Mouse (Mus musculus) NIH3T3 (cell line): ENCODE data around the gene Atp6v0e.
A peak's percentile ranks its signal among the peaks of the same experiment; 100 is the strongest.

ENCODE experiments used
- DNase-seq: peaks from one replicate; pipeline ENCODE4 v3.0.0-alpha.2; 2012; ENCODE audit warnings: low read depth

Atp6v0e gene

DNA sequence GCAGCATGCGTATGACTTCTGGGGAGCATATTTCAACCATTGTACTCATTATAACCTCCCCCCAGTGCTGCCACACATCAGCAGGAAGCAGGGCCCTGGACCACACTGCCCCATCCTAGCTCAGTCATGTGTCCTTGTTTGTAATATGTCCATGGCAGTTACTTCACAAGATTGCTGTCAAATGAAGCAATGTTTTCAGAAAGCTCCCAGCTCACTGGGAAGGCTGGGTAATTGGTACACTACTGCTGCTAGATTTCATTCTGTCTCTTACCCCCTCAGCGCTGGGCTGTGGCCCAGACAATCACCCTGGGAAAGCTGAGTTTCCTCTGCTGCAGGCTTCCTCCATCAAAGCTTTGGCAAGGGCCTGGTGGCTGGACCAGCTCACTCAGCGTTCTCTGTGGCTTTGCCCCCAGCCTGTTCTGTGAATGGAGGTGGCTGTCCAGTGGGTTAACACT, 22.7 kb upstream of the Atp6v0e start:
- DNase-seq = no peak

DNA sequence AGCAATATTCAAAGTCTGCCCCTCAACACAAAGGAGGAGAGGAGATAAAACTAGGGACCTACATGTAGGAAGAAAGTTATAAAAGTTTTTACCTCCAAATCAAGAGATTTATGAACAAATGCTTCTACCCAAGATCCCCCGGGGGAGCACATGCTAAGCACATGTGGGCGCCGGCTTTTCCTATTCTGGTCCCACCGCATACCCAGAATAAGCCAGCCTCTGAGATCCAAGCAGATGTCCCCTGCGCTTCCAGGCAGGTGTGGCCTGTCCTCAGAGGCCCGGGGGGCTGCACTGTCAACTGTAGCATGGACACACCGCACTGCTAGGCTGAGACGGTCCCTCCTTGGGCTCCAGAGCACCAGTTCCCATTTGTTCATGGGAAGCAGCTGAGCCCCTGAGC, 19.6 kb upstream of the Atp6v0e start:
- no peak for DNase-seq

DNA sequence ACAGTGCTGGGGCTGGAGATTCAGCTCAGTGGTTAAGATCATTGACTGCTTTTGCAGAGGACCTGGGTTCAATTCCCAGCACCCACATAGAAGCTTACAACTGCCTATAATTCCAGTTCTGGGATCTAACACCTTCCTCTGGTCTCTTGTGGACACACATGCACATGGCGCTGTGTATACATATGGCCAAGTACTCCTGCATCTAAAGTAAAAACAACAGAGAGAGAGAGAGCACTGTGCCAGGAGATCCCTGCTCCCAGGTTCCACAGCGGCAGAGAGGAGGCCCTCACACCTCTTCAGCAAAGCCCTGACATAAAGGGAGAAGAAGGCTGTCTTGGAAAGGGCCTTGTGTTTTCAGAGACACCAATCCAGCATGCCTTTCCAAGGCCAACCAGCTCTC, 19.0 kb upstream of the Atp6v0e start:
- no peak for DNase-seq

GRCm38 (mm10) chr17:26644509-26645410, 18.3 kb upstream of the Atp6v0e start:
- peak; percentile 14 for DNase-seq

- DNase-seq = no peak
These were observed 17.6 kb upstream of the Atp6v0e start for GRCm38 (mm10) chr17:26645411-26645854.

GRCm38 (mm10) chr17:26647283-26647682, 15.7 kb upstream of the Atp6v0e start:
- DNase-seq = no peak

GRCm38 (mm10) chr17:26649565-26649964, 13.5 kb upstream of the Atp6v0e start:
- peak; percentile 63 for DNase-seq

DNA sequence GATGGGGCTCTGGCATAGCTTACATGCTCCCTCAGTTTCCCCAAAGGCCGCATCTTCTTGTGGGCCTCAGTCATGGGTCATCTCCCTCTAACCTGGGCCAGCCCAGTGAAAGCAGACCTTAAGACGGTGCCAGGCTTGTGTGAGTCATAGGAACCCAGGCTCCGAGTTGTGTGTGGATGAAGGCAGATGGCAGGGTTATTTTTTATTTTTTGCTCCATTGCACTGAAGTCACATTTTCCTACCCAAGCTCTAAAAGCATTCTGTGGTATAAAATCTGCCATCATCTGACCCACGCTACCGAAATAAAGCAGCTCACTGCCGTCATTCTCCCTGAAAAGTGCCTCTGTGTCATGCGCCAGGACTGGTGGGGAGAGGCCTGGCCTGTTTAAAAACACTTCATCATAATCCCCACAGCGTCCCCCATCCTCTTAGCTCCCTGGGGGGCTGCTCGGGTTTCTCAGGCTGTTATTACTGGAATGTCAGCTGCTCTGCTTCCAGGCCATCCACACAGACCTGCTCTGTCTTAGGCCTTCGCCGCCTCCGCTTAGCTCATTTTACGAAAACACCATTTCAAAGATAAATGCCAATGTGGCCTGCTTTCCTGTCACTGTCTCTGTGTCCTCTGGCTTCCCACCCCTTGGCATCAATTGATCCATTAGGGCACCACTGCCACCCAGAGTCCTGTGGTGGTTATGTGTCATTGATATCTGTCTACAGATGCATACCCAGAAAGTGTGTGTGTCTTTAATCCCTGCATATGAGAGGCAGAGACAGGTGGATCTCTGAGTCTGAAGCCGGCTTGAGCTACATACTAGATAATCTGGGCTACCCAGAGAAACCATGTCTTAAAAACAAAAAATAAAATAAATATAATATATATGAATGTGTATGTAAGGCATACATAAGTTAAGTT, 12.3 kb upstream of the Atp6v0e start:
- peak; percentile 25 for DNase-seq

GRCm38 (mm10) chr17:26658854-26659572, 4.0 kb upstream of the Atp6v0e start:
- no peak for DNase-seq

DNA sequence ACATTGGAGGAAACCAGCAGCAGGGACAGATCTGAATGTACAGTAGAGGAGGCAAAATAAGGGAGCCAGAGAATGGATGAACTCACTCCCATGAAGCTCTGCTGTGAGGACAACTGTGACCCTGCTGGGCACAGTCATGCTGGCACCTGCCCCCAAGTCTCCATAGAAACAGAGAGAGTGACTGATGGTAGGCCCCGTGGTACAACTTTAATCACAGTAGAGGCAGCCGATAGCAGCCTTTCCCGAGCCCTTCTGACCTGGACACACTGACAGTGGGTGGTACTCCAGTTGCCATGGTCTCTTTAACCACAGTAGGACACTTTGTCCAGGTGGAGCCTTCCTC, 3.5 kb upstream of the Atp6v0e start:
- no peak for DNase-seq

DNA sequence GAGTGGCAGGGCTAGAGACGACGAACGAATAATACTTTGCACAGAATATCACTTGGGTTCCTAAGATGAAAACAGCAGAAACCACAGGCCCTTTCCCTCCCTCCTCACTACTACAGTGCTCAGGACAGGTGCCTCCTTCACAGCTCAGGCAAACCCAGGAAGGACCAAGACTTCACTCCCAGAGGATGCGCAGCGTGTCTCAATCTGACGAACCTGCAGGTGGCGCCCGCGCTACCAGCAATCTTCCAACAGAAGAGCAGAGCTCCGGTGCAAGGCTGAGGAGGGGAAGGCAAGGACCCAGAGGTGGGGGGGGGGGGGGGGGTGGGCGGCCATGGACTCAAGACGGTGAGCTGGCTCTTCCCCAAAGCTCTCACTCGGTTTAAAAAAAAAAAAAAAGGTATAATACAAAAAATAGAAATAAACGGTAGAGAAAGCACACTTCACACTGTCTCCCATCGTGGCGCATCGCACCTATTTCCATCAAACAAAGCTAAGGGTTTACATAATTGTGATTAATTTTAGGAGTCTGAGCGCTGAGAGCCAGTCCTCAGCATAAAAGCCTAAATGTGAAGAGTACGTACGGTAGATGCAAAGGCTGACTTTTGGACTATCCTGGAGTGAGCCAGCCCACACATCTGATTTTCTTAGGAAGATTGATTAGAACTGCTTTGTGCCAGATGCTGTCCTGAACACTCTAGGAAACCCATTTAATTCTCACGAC, 2.7 kb upstream of the Atp6v0e start:
- peak; percentile 88 for DNase-seq

- DNase-seq = no peak
These were observed 827 bp upstream of the Atp6v0e start for GRCm38 (mm10) chr17:26662204-26662603.

DNA sequence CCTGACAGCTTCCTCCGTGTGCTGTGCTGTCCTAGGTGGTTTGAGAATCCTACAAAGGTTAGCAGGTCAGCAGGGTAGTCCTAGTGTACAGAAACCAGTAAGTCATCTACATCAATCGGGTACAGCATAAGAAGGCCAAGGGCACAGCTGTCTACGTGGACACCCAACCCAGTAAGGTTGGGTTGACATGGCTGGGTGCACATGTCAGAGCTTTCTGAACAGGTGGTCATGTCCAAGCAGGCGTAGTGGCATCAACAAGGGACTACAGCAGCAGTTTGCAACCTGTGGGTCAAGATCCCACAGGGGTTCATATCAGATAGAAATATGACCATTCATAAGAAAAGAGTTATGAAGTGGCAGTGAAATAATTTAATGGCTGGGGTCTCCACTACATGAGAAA, 2.6 kb downstream of the Atp6v0e start:
- DNase-seq = no peak

GRCm38 (mm10) chr17:26671268-26671667, 8.2 kb downstream of the Atp6v0e start:
- no peak for DNase-seq

DNA sequence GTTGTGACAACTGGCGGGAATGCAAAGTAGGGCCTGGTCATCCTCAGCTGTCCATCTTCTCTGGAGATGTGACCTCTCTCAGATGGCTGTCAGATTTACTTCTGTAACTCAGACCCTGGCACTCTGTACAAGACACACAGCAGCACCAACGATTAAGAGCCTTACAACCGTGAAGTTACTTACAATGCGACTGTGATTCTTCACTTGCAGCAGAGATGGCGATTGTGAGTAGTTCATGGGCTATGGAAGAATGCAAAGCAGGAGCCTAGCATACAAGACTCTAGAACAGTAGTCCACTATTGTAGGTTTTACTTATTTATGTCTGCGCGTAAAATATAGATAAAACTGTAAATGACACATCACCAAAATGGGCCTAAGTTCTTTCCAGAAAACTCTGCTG, 12.8 kb downstream of the Atp6v0e start:
- DNase-seq = no peak

DNA sequence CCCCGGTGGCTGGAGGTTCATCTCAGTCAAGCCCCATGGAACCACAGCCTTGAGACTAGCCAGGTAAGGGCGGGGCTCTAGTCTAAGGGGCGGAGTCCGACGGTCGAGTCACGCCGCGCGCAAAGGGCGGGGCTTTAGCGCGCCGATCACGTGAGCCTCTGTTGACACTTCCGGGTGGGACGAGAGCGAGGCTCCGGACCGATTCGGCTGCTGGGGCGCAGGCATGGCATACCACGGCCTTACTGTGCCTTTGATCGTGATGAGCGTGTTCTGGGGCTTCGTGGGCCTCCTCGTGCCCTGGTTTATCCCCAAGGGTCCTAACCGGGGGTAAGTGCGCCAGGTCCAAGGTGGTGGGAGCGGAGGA, 13.2 kb downstream of the Atp6v0e start:
- peak; percentile 96 for DNase-seq

DNA sequence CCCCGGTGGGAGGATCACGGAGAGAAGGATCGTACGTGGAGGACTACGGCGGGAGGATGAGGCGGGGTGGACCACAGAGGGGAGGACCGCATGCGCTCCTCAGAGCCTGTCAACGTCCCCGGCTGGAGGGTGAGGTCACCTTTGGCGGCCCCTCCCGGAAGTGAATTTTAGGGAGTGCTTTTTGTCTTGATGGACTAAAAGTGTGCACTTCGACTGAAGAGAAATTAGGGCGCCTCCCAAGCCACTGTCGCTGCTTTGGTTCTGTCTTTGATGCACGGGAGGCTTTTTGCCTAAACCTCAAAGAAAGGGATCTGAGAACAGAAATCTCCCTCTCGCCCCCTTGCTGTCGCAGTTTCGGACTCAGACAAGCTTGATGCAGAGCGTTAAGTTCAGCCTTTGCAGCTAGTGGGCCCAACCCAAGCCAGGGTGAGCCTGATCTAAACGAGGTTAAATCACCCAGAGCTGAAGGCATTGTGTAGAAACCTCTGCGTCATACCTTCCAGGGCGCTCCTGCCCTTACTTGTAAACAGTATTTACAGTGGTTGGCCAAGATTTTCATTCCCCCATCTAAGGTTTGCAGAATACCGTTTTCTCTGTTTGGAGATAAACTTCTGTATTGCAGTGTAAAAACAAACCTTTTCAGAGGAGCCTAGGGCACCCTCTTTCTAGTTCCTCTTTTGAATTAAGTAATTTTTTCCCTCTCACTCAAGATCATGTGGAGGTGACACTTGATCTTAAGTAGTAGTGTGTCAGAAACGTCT, 13.8 kb downstream of the Atp6v0e start:
- DNase-seq = peak; percentile 73

GRCm38 (mm10) chr17:26677711-26678637, 14.9 kb downstream of the Atp6v0e start:
- DNase-seq = no peak

- no peak for DNase-seq
These were observed 18.2 kb downstream of the Atp6v0e start for GRCm38 (mm10) chr17:26681276-26681675.
